Mouse (Mus musculus) CH12.LX (cell line): ENCODE measurements around the gene Btn1a1. TPM values are rescaled to one million over a fixed set of nuclear protein-coding genes. Genes with fewer than 3 reads are reported as not detected.

Experiments
- DNase-seq: peaks from one replicate; pipeline ENCODE4 v3.0.0-alpha.2; 2013; ENCODE audit errors: extremely low read depth
- H3K27ac ChIP-seq: 2 replicates; pipeline ENCODE4 v1.5.1; 2012; ENCODE audit warnings: low read depth, mild to moderate bottlenecking, control low read depth, moderate library complexity; ENCODE audit not compliant: insufficient read depth
- H3K27me3 ChIP-seq: replicated peaks from 2 replicates; pipeline ENCODE3; 2012; ENCODE audit warnings: inconsistent platforms
- H3K36me3 ChIP-seq, 2 experiments: replicated peaks in 1 of 2; 2 replicates each; pipeline versions ENCODE3 to v1.6.1; 2012; ENCODE audit warnings: inconsistent platforms in 1 of 2, low read length in 1 of 2, mild to moderate bottlenecking in 1 of 2, mixed read lengths in 1 of 2, moderate library complexity in 1 of 2; ENCODE audit not compliant: control insufficient read depth in 1 of 2, insufficient read depth in 1 of 2
- H3K4me1 ChIP-seq, 2 experiments: 2 replicates each; pipeline ENCODE4 v1.6.1; 2012; ENCODE audit warnings: inconsistent platforms in 1 of 2, moderate library complexity in 1 of 2; ENCODE audit not compliant: insufficient read depth in 2 of 2, control insufficient read depth in 1 of 2
- H3K4me2 ChIP-seq: 2 replicates; pipeline ENCODE4 v1.6.1; 2012; ENCODE audit warnings: low read depth, mild to moderate bottlenecking, control low read depth; ENCODE audit not compliant: poor library complexity, insufficient read depth, severe bottlenecking
- H3K4me3 ChIP-seq, 3 experiments: fragments of 150-350 bp in 1 of 3; sonication (generic) in 1 of 3; replicated peaks in 1 of 3; 2 replicates each; pipeline versions ENCODE3 to v1.5.1; 2011 to 2012; ENCODE audit warnings: low read depth in 2 of 3, low read length in 2 of 3, mild to moderate bottlenecking in 2 of 3, moderate library complexity in 2 of 3, control low read depth in 1 of 3, improper control_type of control experiment in 1 of 3, inconsistent platforms in 1 of 3, mixed read lengths in 1 of 3; ENCODE audit not compliant: poor library complexity in 1 of 3
- H3K79me2 ChIP-seq: replicated peaks from 2 replicates; pipeline ENCODE4 v1.6.1; 2012; ENCODE audit warnings: mild to moderate bottlenecking, moderate library complexity; ENCODE audit not compliant: control insufficient read depth, poor library complexity, insufficient read depth, severe bottlenecking; ENCODE audit errors: extremely low read depth
- H3K9ac ChIP-seq: 2 replicates; pipeline ENCODE4 v1.6.1; 2012; ENCODE audit warnings: low read depth, mild to moderate bottlenecking, control low read depth, moderate library complexity; ENCODE audit not compliant: insufficient read depth
- H3K9me3 ChIP-seq: replicated peaks from 2 replicates; pipeline ENCODE3; 2012; ENCODE audit warnings: low read length, inconsistent platforms, mixed read lengths
- BHLHE40 ChIP-seq: IDR thresholded peaks from 2 replicates; pipeline ENCODE4 v1.6.1; 2011; ENCODE audit warnings: mild to moderate bottlenecking, low read depth, low read length, improper control_type of control experiment
- CHD1 ChIP-seq: IDR thresholded peaks from 2 replicates; pipeline ENCODE4 v1.6.1; 2012; ENCODE audit warnings: low read depth, low read length, improper control_type of control experiment, inconsistent platforms
- CHD2 ChIP-seq: IDR thresholded peaks from 2 replicates; pipeline ENCODE4 v1.6.1; 2011; ENCODE audit warnings: low read length, improper control_type of control experiment
- CTCF ChIP-seq, 2 experiments: IDR thresholded peaks in 1 of 2; conservative IDR thresholded peaks in 1 of 2; 2 replicates each; pipeline ENCODE4 v1.5.1; 2011 to 2012; ENCODE audit warnings: low read depth in 2 of 2, low read length in 2 of 2, improper control_type of control experiment in 1 of 2, inconsistent platforms in 1 of 2, mild to moderate bottlenecking in 1 of 2, moderate library complexity in 1 of 2
- E2F4 ChIP-seq: IDR thresholded peaks from 2 replicates; pipeline ENCODE4 v1.6.1; 2011; ENCODE audit warnings: low read depth, low read length, improper control_type of control experiment; ENCODE audit not compliant: insufficient replicate concordance
- ELF1 ChIP-seq: IDR thresholded peaks from 2 replicates; pipeline ENCODE4 v1.6.1; 2014; ENCODE audit warnings: low read depth, mild to moderate bottlenecking, inconsistent platforms, low read length, improper control_type of control experiment
- EP300 ChIP-seq: IDR thresholded peaks from 2 replicates; pipeline ENCODE4 v1.6.1; 2011; ENCODE audit warnings: low read length, improper control_type of control experiment
- ETS1 ChIP-seq: conservative IDR thresholded peaks from 2 replicates; pipeline ENCODE4 v1.6.1; 2012; ENCODE audit warnings: low read depth, mild to moderate bottlenecking, inconsistent platforms, low read length, improper control_type of control experiment, moderate library complexity
- GABPA ChIP-seq: IDR thresholded peaks from 2 replicates; pipeline ENCODE4 v1.6.1; 2012; ENCODE audit warnings: low read depth, low read length, improper control_type of control experiment, inconsistent platforms; ENCODE audit not compliant: insufficient replicate concordance
- HCFC1 ChIP-seq: IDR thresholded peaks from 2 replicates; pipeline ENCODE4 v1.6.1; 2012; ENCODE audit warnings: low read depth, mild to moderate bottlenecking, inconsistent platforms, low read length, improper control_type of control experiment
- IRF4 ChIP-seq: IDR thresholded peaks from 2 replicates; pipeline ENCODE4 v1.6.1; 2014; ENCODE audit warnings: low read depth, mild to moderate bottlenecking, inconsistent platforms, low read length, improper control_type of control experiment
- JUN ChIP-seq: IDR thresholded peaks from 2 replicates; pipeline ENCODE4 v1.6.1; 2011; ENCODE audit warnings: low read depth, mild to moderate bottlenecking, low read length, improper control_type of control experiment, moderate library complexity; ENCODE audit not compliant: insufficient read depth
- JUND ChIP-seq: conservative IDR thresholded peaks from 2 replicates; pipeline ENCODE4 v1.6.1; 2011; ENCODE audit warnings: low read depth, low read length, improper control_type of control experiment
- KAT2A ChIP-seq: IDR thresholded peaks from 2 replicates; pipeline ENCODE4 v1.6.1; 2012; ENCODE audit warnings: low read length, improper control_type of control experiment, inconsistent platforms; ENCODE audit not compliant: insufficient replicate concordance
- MAFK ChIP-seq: IDR thresholded peaks from 2 replicates; pipeline ENCODE4 v1.6.1; 2011; ENCODE audit warnings: low read length, improper control_type of control experiment; ENCODE audit not compliant: insufficient replicate concordance
- MAX ChIP-seq: IDR thresholded peaks from 2 replicates; pipeline ENCODE4 v1.6.1; 2011; ENCODE audit warnings: low read length, improper control_type of control experiment
- MAZ ChIP-seq: IDR thresholded peaks from 2 replicates; pipeline ENCODE4 v1.6.1; 2012; ENCODE audit warnings: low read depth, mild to moderate bottlenecking, inconsistent platforms, low read length, improper control_type of control experiment, moderate library complexity
- MEF2A ChIP-seq: IDR thresholded peaks from 2 replicates; pipeline ENCODE4 v1.6.1; 2014; ENCODE audit warnings: low read depth, mild to moderate bottlenecking, inconsistent platforms, low read length, improper control_type of control experiment, borderline replicate concordance
- MXI1 ChIP-seq: IDR thresholded peaks from 2 replicates; pipeline ENCODE4 v1.6.1; 2011; ENCODE audit warnings: mild to moderate bottlenecking, low read depth, low read length, improper control_type of control experiment
- MYC ChIP-seq: IDR thresholded peaks from 2 replicates; pipeline ENCODE4 v1.6.1; 2011; ENCODE audit warnings: low read depth, mild to moderate bottlenecking, improper control_type of control experiment, low read length
- NELFE ChIP-seq: IDR thresholded peaks from 2 replicates; pipeline ENCODE4 v1.6.1; 2011; ENCODE audit warnings: low read depth, low read length, improper control_type of control experiment
- NRF1 ChIP-seq: IDR thresholded peaks from 2 replicates; pipeline ENCODE4 v1.6.1; 2014; ENCODE audit warnings: low read depth, mild to moderate bottlenecking, inconsistent platforms, low read length, improper control_type of control experiment, moderate library complexity
- PAX5 ChIP-seq: IDR thresholded peaks from 2 replicates; pipeline ENCODE4 v1.6.1; 2012; ENCODE audit warnings: low read length, inconsistent platforms, mixed read lengths
- POLR2A ChIP-seq: IDR thresholded peaks from 2 replicates; pipeline ENCODE4 v1.6.1; 2011; ENCODE audit warnings: low read depth, mild to moderate bottlenecking, improper control_type of control experiment, low read length
- POLR2AphosphoS2 ChIP-seq: IDR thresholded peaks from 2 replicates; pipeline ENCODE4 v1.6.1; 2011; ENCODE audit warnings: low read depth, low read length, improper control_type of control experiment
- RAD21 ChIP-seq: IDR thresholded peaks from 2 replicates; pipeline ENCODE4 v1.6.1; 2011; ENCODE audit warnings: low read depth, mild to moderate bottlenecking, low read length, improper control_type of control experiment, moderate library complexity
- RCOR1 ChIP-seq: conservative IDR thresholded peaks from 2 replicates; pipeline ENCODE4 v1.6.1; 2012; ENCODE audit warnings: low read depth, mild to moderate bottlenecking, inconsistent platforms, low read length, improper control_type of control experiment
- SIN3A ChIP-seq: IDR thresholded peaks from 2 replicates; pipeline ENCODE4 v1.6.1; 2012; ENCODE audit warnings: low read length, improper control_type of control experiment, inconsistent platforms
- SMC3 ChIP-seq: IDR thresholded peaks from 2 replicates; pipeline ENCODE4 v1.6.1; 2011; ENCODE audit warnings: low read depth, low read length, improper control_type of control experiment
- TBP ChIP-seq: conservative IDR thresholded peaks from 2 replicates; pipeline ENCODE4 v1.6.1; 2011; ENCODE audit warnings: low read depth, low read length, improper control_type of control experiment
- TCF12 ChIP-seq: IDR thresholded peaks from 2 replicates; pipeline ENCODE4 v1.6.1; 2014; ENCODE audit warnings: low read depth, mild to moderate bottlenecking, inconsistent platforms, low read length, improper control_type of control experiment
- UBTF ChIP-seq: IDR thresholded peaks from 2 replicates; pipeline ENCODE4 v1.6.1; 2012; ENCODE audit warnings: low read depth, mild to moderate bottlenecking, inconsistent platforms, low read length, improper control_type of control experiment, moderate library complexity
- USF1 ChIP-seq: IDR thresholded peaks from 2 replicates; pipeline ENCODE4 v1.6.1; 2014; ENCODE audit warnings: low read depth, mild to moderate bottlenecking, inconsistent platforms, low read length, improper control_type of control experiment
- USF2 ChIP-seq: conservative IDR thresholded peaks from 2 replicates; pipeline ENCODE4 v1.6.1; 2011; ENCODE audit warnings: low read depth, low read length, improper control_type of control experiment
- ZC3H11A ChIP-seq: IDR thresholded peaks from 2 replicates; pipeline ENCODE4 v1.6.1; 2012; ENCODE audit warnings: low read depth, mild to moderate bottlenecking, inconsistent platforms, low read length, improper control_type of control experiment
- ZKSCAN1 ChIP-seq: IDR thresholded peaks from 2 replicates; pipeline ENCODE4 v1.6.1; 2012; ENCODE audit warnings: low read depth, inconsistent platforms, low read length, improper control_type of control experiment, borderline replicate concordance
- ZMIZ1 ChIP-seq: IDR thresholded peaks from 2 replicates; pipeline ENCODE4 v1.6.1; 2012; ENCODE audit warnings: low read depth, mild to moderate bottlenecking, inconsistent platforms, low read length, improper control_type of control experiment
- ZNF384 ChIP-seq: IDR thresholded peaks from 2 replicates; pipeline ENCODE4 v1.6.1; 2012; ENCODE audit warnings: low read depth, low read length, improper control_type of control experiment, inconsistent platforms
- dilution Hi-C: fragments of 300-500 bp; cut with MboI; formaldehyde crosslinking; loops from 2 replicates; pipeline ENCODE4 v1.14.3; 2020; ENCODE audit warnings: low sequenced_read_pairs; ENCODE audit not compliant: extremely low pct_unique_long_range_greater_than_20kb, extremely low pct_ligation_motif_present
- in situ Hi-C: fragments of 300-500 bp; cut with MboI; formaldehyde crosslinking; loops from 3 replicates; pipeline ENCODE4 v1.14.3; 2019; ENCODE audit warnings: low sequenced_read_pairs, low pct_ligation_motif_present, low pct_unique_long_range_greater_than_20kb, mixed read lengths
- polyA plus RNA-seq: library from polyadenylated mRNA; unstranded; fragments of >175 nt; gene quantifications from 2 replicates; pipeline ENCODE4 v1.2.1, GENCODE M21; 2012; ENCODE audit warnings: low read depth; ENCODE audit not compliant: insufficient read length
- total RNA-seq, 2 experiments: library from RNA; depleted of rRNA; stranded (reverse); fragments of 300-350 nt in 1 of 2; fragments of >200 nt in 1 of 2; gene quantifications; 2 replicates each; pipeline ENCODE4 v1.2.3; 2012 to 2014

The Btn1a1 gene
- total and polyA plus RNA-seq, 3 experiments, result 0.20 to 0.51 (median 0.21) TPM

DNA sequence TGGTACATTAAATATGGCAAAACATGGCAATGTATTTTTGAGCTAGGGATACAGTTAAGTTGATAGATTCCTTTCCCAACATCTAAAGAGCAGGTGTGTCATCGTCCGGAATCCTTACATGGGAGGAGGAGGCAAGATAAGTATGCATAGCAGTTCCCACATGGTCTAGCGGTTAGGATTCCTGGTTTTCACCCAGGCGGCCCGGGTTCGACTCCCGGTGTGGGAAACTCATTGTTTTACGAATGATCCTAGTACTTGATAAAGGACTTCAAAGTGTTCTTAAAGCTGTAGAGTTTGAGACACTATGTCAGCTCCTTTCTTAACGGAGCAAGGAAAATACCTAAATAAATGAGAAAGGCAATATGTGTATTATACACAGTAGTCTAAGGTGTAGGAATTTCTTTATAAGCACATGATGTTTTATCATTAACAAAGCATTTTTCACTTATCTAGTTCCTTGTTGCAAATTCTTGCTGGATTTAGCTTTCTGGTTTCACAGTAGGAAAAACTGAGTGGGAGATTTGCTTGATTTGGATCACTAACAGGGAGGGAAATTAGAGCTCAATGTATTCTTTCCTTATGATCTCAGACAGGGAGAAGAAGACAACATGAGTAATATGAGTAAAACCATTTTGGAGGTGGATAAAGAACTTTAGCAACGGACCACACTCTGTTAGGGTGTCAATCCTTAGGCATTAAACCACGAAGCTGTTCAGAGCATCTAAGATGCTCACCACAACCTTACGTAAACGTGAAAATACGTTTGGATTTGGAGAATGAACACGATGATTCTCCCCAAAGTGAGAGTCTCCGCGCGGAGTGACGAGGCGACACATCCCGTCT is 2.1 kb downstream of the Btn1a1 start:
- in situ Hi-C loops, result no loop called here
- DNase-seq, result peak; percentile 86
- Histone ChIP-seq H3K4me1 (peaks cover 0 to 5% of the 10 kb centered on the region in 2 experiments; a peak in 1 of 4 replicates), H3K27ac (no peak overlapping the region), H3K27me3 (peaks cover 30% of the 10 kb centered on the region), H3K9ac (peak overlapping the region; percentile 21; the same call in 1 of the 2 replicates), H3K4me2 (peak overlapping the region; percentile 90), H3K4me3 (peak overlapping the region; percentile 53 to 71 (median 56)), H3K9me3 (no peaks in the 10 kb centered on the region), H3K79me2 (no peaks in the 10 kb centered on the region)
- dilution Hi-C loops, result no loop called here
- TF ChIP-seq SIN3A (no peak), ETS1 (no peak), ZKSCAN1 (no peak), MAFK (peak; percentile 97), MXI1 (no peak), MEF2A (no peak), USF2 (no peak), CHD2 (no peak), CTCF (conservative IDR thresholded peaks at IDR 0.05 in 1 of 2, IDR thresholded peaks at IDR 0.05 in 1 of 2; ENCODE audit: low read depth in 2 of 2, low read length in 2 of 2) (no peak), MAX (no peak), CHD1 (no peak), HCFC1 (no peak), ELF1 (peak; percentile 95), ZNF384 (no peak), USF1 (no peak), TBP (peak; percentile 100), TCF12 (no peak), EP300 (no peak), KAT2A (no peak), JUND (peak; percentile 33; the same call in 1 of the 2 replicates), JUN (no peak), MAZ (no peak), E2F4 (peak; percentile 86; the same call in 1 of the 2 replicates), NRF1 (peak; percentile 58; the same call in 1 of the 2 replicates), POLR2A (no peak), POLR2AphosphoS2 (no peak), ZMIZ1 (no peak), BHLHE40 (no peak), IRF4 (no peak), GABPA (no peak), RCOR1 (no peak), NELFE (no peak), ZC3H11A (no peak), SMC3 (no peak), RAD21 (no peak), MYC (no peak), UBTF (no peak), PAX5 (no peak)
- TF ChIP-seq, all 38 proteins: peak for 6
- H3K36me3 ChIP-seq, result no peaks in the 10 kb centered on the region
